Mouse (Mus musculus) embryo, embryonic 9.5 days (tissue): ENCODE results near the gene Rpl18.

Source experiments
- DNase-seq: peaks from one replicate; pipeline ENCODE4 v3.0.0-alpha.2; 2017; ENCODE audit errors: extremely low spot score

Rpl18 gene

GRCm38 (mm10) chr7:45700301-45701015 lies 14.8 kb upstream of the Rpl18 start:
- DNase-seq, result peak; percentile 82

DNA sequence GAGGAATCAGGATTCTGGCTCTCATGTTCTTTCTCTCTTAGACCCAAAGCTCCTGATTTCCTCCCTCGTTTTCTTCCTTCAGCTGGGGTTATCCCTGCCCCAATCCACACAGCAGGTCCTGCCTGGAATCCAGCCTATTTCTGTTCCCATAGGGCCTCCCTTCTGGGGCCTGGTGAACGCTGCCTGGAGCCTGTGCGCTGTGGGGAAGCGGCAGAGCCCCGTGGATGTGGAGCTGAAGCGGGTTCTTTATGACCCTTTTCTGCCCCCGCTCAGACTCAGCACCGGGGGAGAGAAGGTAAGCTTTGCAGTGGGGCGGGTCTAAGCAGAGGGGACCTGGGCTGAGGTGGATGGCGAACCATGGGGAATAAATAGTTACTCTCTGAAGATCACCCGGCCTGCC lies 14.2 kb upstream of the Rpl18 start:
- no peak for DNase-seq

DNA sequence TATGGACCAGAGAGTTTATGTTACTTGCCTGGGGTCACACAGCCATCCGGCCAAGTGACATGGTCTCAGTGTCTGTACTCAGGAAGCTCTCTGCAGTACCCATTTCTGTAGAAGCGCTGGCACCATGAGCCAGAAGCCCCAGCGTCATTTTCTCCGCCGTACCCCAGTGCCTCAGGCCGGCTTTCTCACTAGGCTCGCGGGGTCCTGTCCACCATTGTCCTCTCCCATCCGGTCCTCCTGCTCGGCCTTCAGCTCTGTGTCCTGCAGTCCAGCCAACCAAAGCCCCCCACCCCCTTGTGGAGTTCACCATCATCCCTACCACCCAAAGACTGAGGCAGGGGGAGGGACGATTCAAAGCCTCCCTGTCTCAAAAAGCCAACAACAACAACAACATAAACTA lies 13.7 kb upstream of the Rpl18 start:
- no peak for DNase-seq

- DNase-seq, result no peak
Measured at GRCm38 (mm10) chr7:45702316-45702715, 12.9 kb upstream of the Rpl18 start.

GRCm38 (mm10) chr7:45702809-45703520 lies 12.3 kb upstream of the Rpl18 start:
- DNase-seq, result no peak

GRCm38 (mm10) chr7:45703521-45704033 lies 11.7 kb upstream of the Rpl18 start:
- DNase-seq, result no peak

GRCm38 (mm10) chr7:45704046-45704559 lies 11.2 kb upstream of the Rpl18 start:
- peak; percentile 84 for DNase-seq

GRCm38 (mm10) chr7:45704730-45705442 lies 10.4 kb upstream of the Rpl18 start, which contains the start of gene Dbp:
Gene Dbp, plus strand, starts transcription at chr7:45705088.
- DNase-seq, result peak; percentile 99

- DNase-seq, result no peak
Measured at GRCm38 (mm10) chr7:45705443-45705864, 9.8 kb upstream of the Rpl18 start.

GRCm38 (mm10) chr7:45705873-45706281 lies 9.4 kb upstream of the Rpl18 start:
- peak; percentile 74 for DNase-seq

GRCm38 (mm10) chr7:45706721-45707241 lies 8.5 kb upstream of the Rpl18 start:
- DNase-seq, result peak; percentile 92

- peak; percentile 93 for DNase-seq
Measured at GRCm38 (mm10) chr7:45707375-45707967, 7.8 kb upstream of the Rpl18 start.

GRCm38 (mm10) chr7:45708221-45708761 lies 7.0 kb upstream of the Rpl18 start:
- no peak for DNase-seq

DNA sequence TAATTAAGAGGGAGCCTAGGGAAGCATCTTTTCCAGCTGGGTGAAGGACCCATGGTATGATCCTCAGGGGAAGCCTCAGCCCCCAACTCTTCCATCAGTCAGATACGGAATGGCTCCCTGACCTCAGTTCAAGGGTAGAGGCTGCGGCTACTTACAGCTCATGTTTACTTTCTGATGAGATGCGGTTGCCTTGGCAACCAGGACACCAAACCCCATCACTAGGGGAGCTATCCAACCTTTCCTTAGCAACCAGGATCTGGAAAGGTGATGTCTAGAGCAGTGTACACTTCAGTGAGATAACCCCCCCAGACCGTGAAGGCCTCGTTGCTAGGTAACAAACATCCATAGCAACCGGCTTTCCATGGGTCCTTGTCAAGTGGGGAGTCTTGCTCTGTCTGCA lies 6.2 kb upstream of the Rpl18 start:
- no peak for DNase-seq

- no peak for DNase-seq
Measured at GRCm38 (mm10) chr7:45709677-45710355, 5.4 kb upstream of the Rpl18 start.

GRCm38 (mm10) chr7:45710477-45711191 lies 4.6 kb upstream of the Rpl18 start:
- DNase-seq, result no peak

DNA sequence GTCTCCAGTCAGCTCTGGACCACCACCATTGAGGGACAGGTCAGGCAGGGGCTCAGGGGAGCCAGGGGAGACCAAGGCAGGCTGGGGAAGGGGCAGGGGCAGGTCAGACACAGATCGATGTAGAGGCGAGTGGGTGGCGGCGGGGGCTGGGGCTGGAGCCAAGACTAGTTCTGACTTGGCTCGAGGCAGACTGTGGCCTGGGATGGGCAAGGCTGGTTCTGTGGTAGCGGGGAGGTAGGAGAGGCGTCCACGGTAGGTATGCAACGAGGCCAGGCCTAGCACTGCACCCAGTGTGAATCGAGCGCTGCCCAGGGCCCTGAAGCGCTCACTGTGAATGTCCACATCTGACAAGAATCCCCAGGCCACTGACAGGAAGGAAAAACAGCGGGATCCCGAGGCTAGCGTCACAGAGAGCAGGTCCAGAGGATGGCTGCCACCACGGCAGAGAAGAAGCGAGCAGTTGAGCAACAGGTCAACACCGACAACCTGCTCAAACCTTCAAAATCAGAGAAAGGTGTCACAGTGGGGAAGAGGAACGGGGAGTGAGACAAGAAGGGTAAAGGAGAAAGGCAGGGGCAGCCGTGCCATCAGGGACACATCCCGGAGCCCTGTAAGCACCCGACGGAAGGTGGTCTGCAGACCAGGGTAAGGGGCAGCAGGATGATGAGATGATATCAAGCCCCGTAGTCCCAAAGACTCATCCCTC lies 3.8 kb upstream of the Rpl18 start:
- no peak for DNase-seq

DNA sequence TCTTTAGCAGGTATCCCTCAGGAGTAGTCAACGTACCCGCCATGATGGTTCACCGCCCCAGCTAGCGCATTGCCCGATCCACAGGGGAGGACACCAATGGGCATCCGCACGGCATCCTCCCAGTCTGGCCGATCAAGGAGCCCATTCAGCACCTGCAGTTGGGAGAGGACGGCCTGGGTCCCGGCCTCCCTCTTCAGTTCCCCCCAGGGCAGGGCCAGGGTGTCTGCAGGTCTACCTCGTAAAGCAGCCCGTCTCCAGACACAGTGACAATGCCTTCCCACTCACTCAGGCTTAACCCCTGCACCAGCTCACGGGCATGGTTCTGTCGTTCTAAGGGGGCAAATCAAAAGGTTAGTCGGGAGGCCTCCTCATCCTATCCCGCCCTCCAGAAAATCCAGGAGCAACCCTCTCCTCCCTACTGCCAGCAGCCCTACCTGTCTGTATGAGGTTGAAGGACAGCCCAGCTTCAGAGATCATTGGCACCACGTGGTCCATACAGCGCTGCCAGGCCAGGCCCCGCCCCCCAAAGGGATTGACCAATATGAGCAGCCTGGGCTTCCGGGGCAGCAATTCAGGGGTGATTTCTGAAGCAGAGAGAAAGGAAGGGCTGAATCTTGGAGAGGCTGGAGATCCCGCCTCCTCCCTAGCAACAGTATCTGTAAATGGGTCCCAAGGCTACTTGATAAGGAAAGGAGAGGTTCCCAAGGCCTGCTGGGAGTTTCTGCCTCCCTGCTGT lies 3.1 kb upstream of the Rpl18 start:
- no peak for DNase-seq

DNA sequence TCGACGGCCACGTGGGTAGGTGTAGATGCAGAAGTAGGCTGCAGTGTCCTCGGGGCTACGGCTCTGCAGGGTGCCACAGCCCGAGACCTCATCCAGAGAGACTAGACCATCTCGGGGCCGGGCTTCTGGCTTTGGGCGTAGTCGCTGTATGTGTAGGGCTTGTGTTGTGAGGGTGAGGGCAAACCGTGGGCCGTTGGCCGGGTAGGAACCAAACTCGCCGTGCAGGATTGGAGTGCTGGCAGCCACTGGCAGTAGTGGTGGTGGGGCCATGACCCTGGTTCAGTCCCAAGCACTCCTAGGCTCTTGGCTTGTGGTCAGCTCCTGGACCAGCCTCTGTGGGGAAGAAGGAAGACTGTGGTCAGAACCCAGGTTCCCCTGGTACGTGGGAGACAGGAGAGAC lies 1.9 kb upstream of the Rpl18 start:
- no peak for DNase-seq
